Mouse (Mus musculus): ENCODE measurements around the gene St13.

St13 gene

DNA sequence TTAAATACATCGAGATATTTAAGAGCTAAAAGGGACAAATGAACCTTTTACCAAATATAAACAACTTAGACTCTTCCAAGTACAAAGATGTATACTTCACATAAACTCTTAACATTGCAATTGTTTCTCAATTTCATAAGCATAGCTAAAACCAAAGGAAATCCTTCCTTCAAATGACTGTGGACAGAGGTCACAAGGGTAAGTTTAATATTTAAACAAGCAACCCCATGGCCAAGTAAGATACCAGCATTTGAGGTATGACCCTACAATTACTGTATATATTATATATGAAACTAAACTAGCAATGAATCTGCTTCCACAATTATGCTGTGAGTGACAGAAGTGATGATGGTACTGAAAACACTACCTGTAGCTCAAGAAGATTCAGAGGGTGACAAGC, 35.6 kb downstream of the St13 start:
- peak in 1 of 2 experiments; percentile 32 for DNase-seq

- DNase-seq: peak; percentile 40 to 65
Observed at GRCm38 (mm10) chr15:81362501-81362900, 37.4 kb downstream of the St13 start.

DNA sequence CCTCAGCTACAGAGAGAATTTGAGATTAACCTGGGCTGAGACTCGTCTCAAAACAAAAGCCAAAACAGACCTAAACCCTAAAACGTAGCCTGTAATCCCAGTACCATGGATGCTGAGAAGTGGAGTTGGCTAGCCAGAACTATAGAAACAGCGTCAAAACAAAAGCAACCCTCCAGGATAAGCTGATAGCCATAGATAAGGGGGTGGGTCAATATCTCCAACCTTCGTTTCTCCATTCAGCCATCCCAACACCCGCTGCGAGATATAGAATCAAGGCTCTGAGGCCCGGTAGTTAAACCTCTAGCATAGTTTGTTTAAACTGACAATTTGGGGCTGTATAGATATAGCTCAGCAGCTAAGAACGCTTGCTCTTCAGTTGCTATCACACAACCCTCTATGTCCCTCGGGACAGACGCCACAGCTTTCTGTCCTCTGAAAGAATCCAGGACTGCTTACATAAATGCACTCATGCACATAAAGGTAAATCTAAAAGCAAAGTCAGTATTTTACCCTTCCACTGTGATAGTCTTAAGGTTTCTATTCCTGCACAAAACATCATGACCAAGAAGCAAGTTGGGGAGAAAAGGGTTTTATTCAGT, 38.4 kb downstream of the St13 start:
- no peak for DNase-seq

GRCm38 (mm10) chr15:81361022-81361404, 38.9 kb downstream of the St13 start:
- DNase-seq: no peak

DNA sequence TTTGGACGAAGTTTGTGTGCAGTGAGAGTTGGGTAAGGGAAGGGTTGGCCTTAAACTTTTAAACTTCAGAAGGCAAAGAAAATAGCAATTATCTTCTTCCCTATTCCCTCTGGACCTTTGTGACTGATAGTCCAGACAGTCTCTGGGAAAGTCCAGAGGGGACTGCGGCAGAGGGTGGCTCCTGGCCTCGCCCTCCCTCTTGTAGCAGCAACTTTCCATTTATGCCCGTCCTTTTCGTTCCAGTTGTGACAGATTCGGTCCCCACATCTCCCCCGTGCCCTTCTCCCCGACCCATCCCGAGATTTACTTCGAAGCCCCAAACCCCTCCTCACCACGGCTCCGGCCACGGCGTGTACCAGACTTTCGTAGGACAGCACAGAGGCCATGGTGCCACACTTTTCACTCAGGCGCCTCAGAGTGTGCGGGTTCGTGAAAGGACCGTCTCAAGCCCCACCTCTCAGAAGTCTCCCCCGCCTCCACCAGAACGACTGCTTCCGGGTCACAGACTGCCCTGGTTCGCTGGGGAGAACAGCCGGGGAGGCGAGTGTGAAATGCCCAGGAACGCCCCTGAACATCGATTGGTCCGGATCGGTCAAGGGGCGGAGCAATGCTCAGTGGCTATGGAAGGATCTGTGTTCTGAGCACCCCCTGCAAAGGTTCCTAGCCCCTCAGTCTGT, 39.4 kb downstream of the St13 start, which contains the start of gene Slc25a17:
TSS of gene Slc25a17 (minus strand) at position 468 of the 677 bp plus-strand sequence.
- peak; percentile 95 to 96 for DNase-seq

- no peak for DNase-seq
Observed at GRCm38 (mm10) chr15:81359421-81359820, 40.5 kb downstream of the St13 start.

GRCm38 (mm10) chr15:81358943-81359342, 40.9 kb downstream of the St13 start:
- DNase-seq: peak; percentile 61 to 77

DNA sequence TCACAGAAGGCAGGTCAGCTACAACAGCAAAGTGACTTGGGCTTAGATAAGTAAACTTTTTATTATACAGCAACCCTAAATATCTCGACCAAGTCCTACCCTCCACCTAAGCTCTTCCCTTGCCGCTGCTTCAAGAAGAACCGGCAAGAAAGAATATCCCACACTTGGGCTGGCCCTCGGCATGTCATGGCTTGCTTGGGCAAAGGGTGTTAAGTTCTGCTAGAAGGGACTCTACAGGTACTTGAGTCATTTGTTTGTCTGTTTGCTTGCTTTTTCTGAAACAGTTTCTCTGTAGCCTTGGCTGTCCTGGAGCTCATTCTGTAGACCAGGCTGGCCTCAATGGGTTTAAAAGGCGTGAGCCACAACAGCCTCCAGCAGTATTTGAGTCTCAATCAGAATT, 42.9 kb downstream of the St13 start:
- no peak for DNase-seq

DNA sequence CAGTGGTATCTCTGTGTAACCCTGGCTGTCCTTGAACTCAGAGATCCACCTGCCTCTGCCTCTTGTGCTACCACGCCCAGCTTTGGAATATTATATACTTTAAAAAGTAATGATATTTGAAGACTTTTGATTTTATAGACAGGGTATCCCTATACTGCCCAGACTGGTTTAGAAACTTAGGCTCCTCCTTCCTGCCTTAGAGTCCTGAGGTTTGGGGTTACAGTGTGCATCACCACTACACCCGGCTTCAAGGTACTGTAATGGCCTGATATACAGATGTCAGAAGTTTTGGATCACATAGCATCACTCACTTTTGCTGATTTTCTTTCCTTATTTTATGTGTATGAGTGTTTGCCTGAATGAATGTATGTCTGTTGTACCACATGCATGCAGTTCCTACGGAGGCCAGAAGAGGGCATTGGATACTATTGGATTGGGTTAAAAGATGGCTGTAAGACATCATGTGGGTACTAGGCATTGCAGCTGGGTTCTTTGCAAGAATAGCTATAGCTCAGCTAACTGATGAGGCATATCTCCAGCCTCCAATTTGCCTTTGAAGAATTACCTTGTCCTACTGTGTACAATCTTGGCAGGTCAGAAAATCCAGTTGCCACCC, 44.6 kb downstream of the St13 start:
- DNase-seq: peak; percentile 52 to 82

DNA sequence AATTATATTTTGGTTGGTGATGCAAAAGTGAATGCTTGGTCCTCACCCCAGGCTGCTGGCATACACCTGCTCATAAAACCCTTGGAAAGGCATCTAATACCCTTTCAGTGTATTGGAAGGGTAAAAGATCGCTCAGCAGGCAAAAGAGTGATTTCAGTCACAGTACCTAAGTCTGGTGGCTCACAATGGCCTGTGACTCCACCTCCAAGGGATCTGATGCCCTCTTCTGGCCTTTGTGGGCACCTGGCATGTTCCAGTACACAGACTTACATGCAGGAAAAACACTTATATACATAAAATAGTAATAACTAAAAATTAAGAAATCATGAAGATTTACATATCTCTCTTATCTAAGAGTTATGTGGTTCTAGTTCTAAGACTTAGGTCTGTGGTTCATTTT, 47.2 kb downstream of the St13 start:
- no peak for DNase-seq

- DNase-seq: no peak
Observed at GRCm38 (mm10) chr15:81350401-81350800, 49.5 kb downstream of the St13 start.

- no peak for DNase-seq
Observed at GRCm38 (mm10) chr15:81348366-81348765, 51.5 kb downstream of the St13 start.

GRCm38 (mm10) chr15:81347466-81347865, 52.4 kb downstream of the St13 start:
- DNase-seq: no peak

DNA sequence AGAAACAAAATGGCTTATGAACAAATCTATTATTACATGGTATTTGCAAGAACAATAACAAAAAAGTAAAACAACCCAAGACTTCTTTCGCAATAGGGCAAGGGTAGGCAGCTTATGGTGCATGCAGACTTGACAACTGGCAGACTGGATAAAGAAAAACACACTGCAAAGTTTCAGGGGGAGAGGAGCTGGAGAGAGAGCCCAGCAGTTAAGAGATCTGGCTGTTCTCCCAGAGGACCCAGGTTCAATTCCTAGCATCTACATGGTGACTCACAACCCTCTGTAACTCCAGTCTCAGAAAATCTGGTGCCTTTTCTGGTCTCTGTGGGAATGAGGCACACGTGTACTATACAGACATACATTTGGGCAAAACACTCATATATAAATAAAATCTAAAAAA, 58.5 kb downstream of the St13 start:
- no peak for DNase-seq

DNA sequence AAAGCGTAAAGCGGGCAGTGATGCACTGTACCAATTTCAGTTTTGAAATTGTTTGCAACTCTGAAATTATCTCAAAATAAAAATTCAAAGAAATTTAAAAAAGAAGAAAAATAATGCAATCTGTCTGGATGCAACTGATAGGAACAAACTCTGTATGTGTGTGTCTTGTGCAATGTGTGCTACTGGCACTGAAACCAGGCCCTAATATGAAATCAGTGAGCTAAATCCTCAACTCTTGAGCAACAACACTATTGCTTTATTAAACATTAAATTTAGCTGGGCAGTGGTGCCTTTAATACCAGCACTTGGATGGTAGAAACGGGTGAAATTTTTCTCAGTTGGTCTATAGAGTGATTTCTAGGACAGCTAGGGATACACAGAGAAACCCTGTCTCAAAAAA, 60.7 kb downstream of the St13 start:
- no peak for DNase-seq

DNA sequence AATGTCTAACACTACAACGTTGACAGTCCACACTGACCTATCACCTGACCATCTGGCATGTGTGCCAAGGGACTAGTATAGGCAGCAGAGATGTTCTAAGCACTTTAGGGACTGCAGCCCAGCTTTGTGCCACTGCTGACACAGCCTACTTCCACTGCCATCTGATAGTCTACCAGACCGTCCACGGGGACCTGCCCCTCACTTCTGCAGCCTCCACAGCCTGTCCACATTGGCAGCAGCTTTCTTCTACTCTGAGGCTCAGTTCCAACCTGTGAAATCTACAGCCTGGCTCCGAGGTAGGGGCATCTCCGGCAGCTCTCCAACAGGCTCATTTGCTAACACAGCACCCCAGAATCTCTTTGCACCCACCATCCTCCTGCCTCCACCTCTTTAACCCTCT, 63.4 kb downstream of the St13 start:
- no peak for DNase-seq

GRCm38 (mm10) chr15:81332517-81332916, 67.4 kb downstream of the St13 start:
- DNase-seq: no peak

GRCm38 (mm10) chr15:81330816-81331433, 69.0 kb downstream of the St13 start:
- peak in 1 of 2 experiments; percentile 20 for DNase-seq

DNA sequence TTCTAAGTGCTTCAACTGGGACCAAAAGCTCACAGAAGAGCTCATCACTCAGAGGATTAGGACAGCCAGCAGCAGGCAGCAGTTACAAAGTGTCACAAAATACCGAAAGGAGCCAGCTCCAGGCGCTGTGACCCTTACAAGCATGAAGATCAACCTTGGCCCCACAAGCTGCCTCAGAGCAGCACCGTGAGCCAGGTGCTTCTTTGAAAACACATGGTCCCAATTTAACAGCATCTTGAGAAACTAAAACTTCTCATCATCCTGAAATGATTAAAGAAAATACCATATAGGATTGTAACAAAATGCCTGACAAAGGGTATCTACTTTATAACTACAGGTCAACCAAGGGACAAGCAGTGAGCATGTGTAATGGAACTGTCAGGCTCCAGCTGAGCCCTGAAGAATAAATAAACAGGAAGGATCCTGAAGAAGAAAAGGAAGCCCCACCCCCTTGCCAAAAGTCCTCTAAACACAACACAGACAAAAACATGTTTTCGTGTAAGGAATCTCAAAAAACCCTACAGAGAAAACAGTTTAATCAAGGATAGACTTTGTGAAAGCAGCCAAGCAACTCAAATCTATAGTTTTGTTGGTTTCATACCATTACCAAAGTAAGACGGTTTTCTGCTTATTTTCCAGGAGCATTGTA, 70.0 kb downstream of the St13 start:
- peak in 1 of 2 experiments; percentile 22 for DNase-seq

DNA sequence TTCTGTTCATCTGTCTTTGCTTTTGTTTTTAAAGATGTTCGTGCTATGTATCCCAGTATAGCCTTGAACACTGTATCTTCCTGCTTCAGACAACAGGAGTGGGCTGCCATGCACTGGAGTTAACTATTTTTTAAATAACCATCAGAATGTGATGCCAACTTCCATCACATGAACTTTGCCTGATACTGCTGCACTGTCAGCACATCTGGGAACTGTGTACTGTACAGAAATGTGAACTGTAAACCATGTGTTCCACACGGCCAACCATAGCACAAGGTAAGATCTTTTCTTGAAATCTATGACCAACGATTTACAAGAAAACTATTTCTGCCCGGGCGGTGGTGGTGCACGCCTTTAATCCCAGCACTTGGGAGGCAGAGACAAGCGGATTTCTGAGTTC, 72.4 kb downstream of the St13 start:
- DNase-seq: peak; percentile 48 to 56

DNA sequence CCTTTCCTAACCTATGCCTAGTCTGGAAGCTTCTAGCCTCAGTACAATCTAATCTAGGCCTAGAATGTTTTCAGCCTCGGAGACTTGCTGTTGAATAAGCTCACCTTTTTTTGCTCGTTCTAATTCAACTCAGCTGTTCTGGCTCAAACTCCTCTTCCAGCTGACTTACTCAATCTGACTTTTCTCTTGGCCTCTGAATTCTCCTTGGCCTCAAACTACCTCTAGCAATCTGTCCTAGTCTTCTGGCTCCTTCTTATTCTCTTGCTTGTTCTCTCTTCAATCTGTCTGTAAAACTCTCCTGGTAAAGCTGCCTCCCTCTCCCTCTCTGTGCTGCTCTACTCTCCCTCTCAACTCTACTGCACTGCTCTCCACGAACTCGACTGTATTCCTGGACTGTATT, 74.9 kb downstream of the St13 start:
- DNase-seq: no peak

GRCm38 (mm10) chr15:81320137-81320536, 79.7 kb downstream of the St13 start:
- no peak for DNase-seq

- DNase-seq: no peak
Observed at GRCm38 (mm10) chr15:81319462-81319861, 80.4 kb downstream of the St13 start.
